Mouse (Mus musculus) forebrain, embryonic 13.5 days (tissue): ENCODE measurements at regions not wholly inside any gene's neighbourhood (a gene's known extent, or its start where the extent isn't known, plus 50 kb on each side); places are given as distances from the start of the nearest gene placed in this dataset.

Experiments
- ATAC-seq: fragments of 200-750 bp; cut with Nextera tagmentation; 2 replicates; pipeline ENCODE4 v1.8.0; 2017
- H3K27ac ChIP-seq: fragments of 300-500 bp; sonication (generic); 2 replicates; pipeline ENCODE4 v1.5.1; 2015; ENCODE audit warnings: inconsistent platforms, mild to moderate bottlenecking, moderate library complexity
- H3K27me3 ChIP-seq: fragments of 300-500 bp; sonication (generic); 2 replicates; pipeline ENCODE4 v1.6.1; 2015; ENCODE audit warnings: mild to moderate bottlenecking, inconsistent platforms
- H3K36me3 ChIP-seq: fragments of 300-500 bp; sonication (generic); 2 replicates; pipeline ENCODE4 v1.6.1; 2015; ENCODE audit warnings: mild to moderate bottlenecking, inconsistent platforms; ENCODE audit not compliant: poor library complexity, severe bottlenecking
- H3K4me1 ChIP-seq: fragments of 300-500 bp; sonication (generic); 2 replicates; pipeline ENCODE4 v1.6.1; 2015; ENCODE audit warnings: inconsistent platforms
- H3K4me2 ChIP-seq: fragments of 300-500 bp; sonication (generic); 2 replicates; pipeline ENCODE4 v1.6.1; 2015; ENCODE audit warnings: inconsistent platforms, mild to moderate bottlenecking, moderate library complexity
- H3K4me3 ChIP-seq: fragments of 300-500 bp; sonication (generic); 2 replicates; pipeline ENCODE4 v1.5.1; 2015; ENCODE audit warnings: mild to moderate bottlenecking, inconsistent platforms
- H3K9ac ChIP-seq: fragments of 300-500 bp; sonication (generic); 2 replicates; pipeline ENCODE4 v1.6.1; 2015; ENCODE audit warnings: mild to moderate bottlenecking, inconsistent platforms
- H3K9me3 ChIP-seq: fragments of 300-500 bp; sonication (generic); replicated peaks from 2 replicates; pipeline ENCODE4 v1.6.1; 2016; ENCODE audit warnings: inconsistent platforms
- WGBS: fragments of 180-500 bp; shearing (Covaris S2); methylation state at CpG from one replicate; pipeline ENCODE4 v1.1.7; 2015; 5-methylcytosine and 5-hydroxymethylcytosine counted together

GRCm38 (mm10) chr5:68572816-68573215, 541.2 kb downstream of the Grxcr1 start:
- WGBS: 92% methylated on average over 5 of the region's 5 CpGs
- Histone ChIP-seq H3K27me3 (no peaks in the 10 kb centered on the region), H3K9me3 (no peaks in the 10 kb centered on the region), H3K36me3 (no peaks in the 10 kb centered on the region), H3K27ac (no peak overlapping the region), H3K4me1 (no peaks in the 10 kb centered on the region), H3K4me2 (no peak overlapping the region), H3K4me3 (no peak overlapping the region), H3K9ac (no peak overlapping the region)
- ATAC-seq: no peak

- H3K27me3 ChIP-seq: no peaks in the 10 kb centered on the region
Measured at GRCm38 (mm10) chr5:68575827-68576226, 544.2 kb downstream of the Grxcr1 start.

GRCm38 (mm10) chr5:68578496-68578895, 546.9 kb downstream of the Grxcr1 start:
- 90% methylated on average over 1 of the region's 1 CpGs for WGBS

More at GRCm38 (mm10) chr5:68575827-68576226, 544.2 kb downstream of the Grxcr1 start:
- H3K4me1 ChIP-seq: no peaks in the 10 kb centered on the region
- no peaks in the 10 kb centered on the region for H3K9me3 ChIP-seq
- no peak overlapping the region for H3K27ac ChIP-seq
- no peak for ATAC-seq
- H3K4me3 ChIP-seq: no peak overlapping the region
- H3K36me3 ChIP-seq: no peaks in the 10 kb centered on the region
- H3K9ac ChIP-seq: no peak overlapping the region
- H3K4me2 ChIP-seq: no peak overlapping the region

GRCm38 (mm10) chr5:68592423-68592822, 560.8 kb downstream of the Grxcr1 start:
- Histone ChIP-seq H3K4me1 (no peaks in the 10 kb centered on the region), H3K27me3 (no peaks in the 10 kb centered on the region), H3K27ac (no peak overlapping the region), H3K36me3 (no peaks in the 10 kb centered on the region), H3K4me2 (no peak overlapping the region), H3K9ac (no peak overlapping the region), H3K9me3 (no peaks in the 10 kb centered on the region), H3K4me3 (no peak overlapping the region)
- 78% methylated on average over 3 of the region's 3 CpGs for whole genome bisulfite sequencing
- ATAC-seq: no peak

More at GRCm38 (mm10) chr5:68578496-68578895, 546.9 kb downstream of the Grxcr1 start:
- no peak overlapping the region for H3K4me2 ChIP-seq
- H3K4me1 ChIP-seq: no peaks in the 10 kb centered on the region
- ATAC-seq: no peak
- H3K9me3 ChIP-seq: no peaks in the 10 kb centered on the region
- no peak overlapping the region for H3K4me3 ChIP-seq
- no peaks in the 10 kb centered on the region for H3K36me3 ChIP-seq
- H3K27me3 ChIP-seq: no peaks in the 10 kb centered on the region
- no peak overlapping the region for H3K27ac ChIP-seq
- no peak overlapping the region for H3K9ac ChIP-seq

GRCm38 (mm10) chr5:68618451-68618850, 586.8 kb downstream of the Grxcr1 start:
- Histone ChIP-seq H3K4me2 (no peak overlapping the region), H3K36me3 (no peaks in the 10 kb centered on the region), H3K4me1 (no peaks in the 10 kb centered on the region), H3K4me3 (no peak overlapping the region), H3K9ac (no peak overlapping the region), H3K27ac (no peak overlapping the region), H3K9me3 (no peaks in the 10 kb centered on the region), H3K27me3 (no peaks in the 10 kb centered on the region)
- no peak; the same call in 1 of the 2 replicates for ATAC-seq

- Histone ChIP-seq H3K4me1 (no peaks in the 10 kb centered on the region), H3K36me3 (no peaks in the 10 kb centered on the region), H3K27me3 (no peaks in the 10 kb centered on the region), H3K9me3 (no peaks in the 10 kb centered on the region), H3K4me2 (no peak overlapping the region), H3K27ac (no peak overlapping the region), H3K9ac (no peak overlapping the region), H3K4me3 (no peak overlapping the region)
- 98% methylated on average over 3 of the region's 3 CpGs for WGBS
- ATAC-seq: no peak
Measured at GRCm38 (mm10) chr5:68635400-68635799, 603.8 kb downstream of the Grxcr1 start.

GRCm38 (mm10) chr5:68672834-68673233, 641.2 kb downstream of the Grxcr1 start:
- 84% methylated on average over 3 of the region's 3 CpGs for WGBS

GRCm38 (mm10) chr5:68701342-68701741, 640.1 kb downstream of the Kctd8 start:
- Histone ChIP-seq H3K36me3 (no peaks in the 10 kb centered on the region), H3K4me2 (no peak overlapping the region), H3K9me3 (no peaks in the 10 kb centered on the region), H3K27me3 (no peaks in the 10 kb centered on the region), H3K4me1 (peaks cover 13% of the 10 kb centered on the region; the same call in 1 of the 2 replicates), H3K4me3 (no peak overlapping the region), H3K27ac (no peak overlapping the region), H3K9ac (no peak overlapping the region)
- peak; percentile 52; the same call in 1 of the 2 replicates for ATAC-seq
- 16% methylated on average over 3 of the region's 3 CpGs for WGBS

More at GRCm38 (mm10) chr5:68672834-68673233, 641.2 kb downstream of the Grxcr1 start:
- H3K9ac ChIP-seq: no peak overlapping the region
- H3K4me2 ChIP-seq: no peak overlapping the region
- no peaks in the 10 kb centered on the region for H3K27me3 ChIP-seq
- no peaks in the 10 kb centered on the region for H3K36me3 ChIP-seq
- H3K4me1 ChIP-seq: no peaks in the 10 kb centered on the region
- H3K27ac ChIP-seq: no peak overlapping the region
- ATAC-seq: no peak
- no peaks in the 10 kb centered on the region for H3K9me3 ChIP-seq
- no peak overlapping the region for H3K4me3 ChIP-seq

GRCm38 (mm10) chr5:68705411-68706080, 635.9 kb downstream of the Kctd8 start:
- WGBS: 46% methylated on average over 2 of the region's 2 CpGs
- no peak overlapping the region for H3K27ac ChIP-seq
- H3K27me3 ChIP-seq: no peaks in the 10 kb centered on the region

GRCm38 (mm10) chr5:68726733-68727132, 614.7 kb downstream of the Kctd8 start:
- H3K9ac ChIP-seq: no peak overlapping the region
- 38% methylated on average over 4 of the region's 4 CpGs for WGBS
- ATAC-seq: no peak
- H3K36me3 ChIP-seq: no peaks in the 10 kb centered on the region
- no peak overlapping the region for H3K27ac ChIP-seq
- H3K27me3 ChIP-seq: no peaks in the 10 kb centered on the region
- H3K4me2 ChIP-seq: no peak overlapping the region
- no peak overlapping the region for H3K4me3 ChIP-seq
- H3K4me1 ChIP-seq: no peaks in the 10 kb centered on the region
- H3K9me3 ChIP-seq: no peaks in the 10 kb centered on the region

More at GRCm38 (mm10) chr5:68705411-68706080, 635.9 kb downstream of the Kctd8 start:
- Histone ChIP-seq H3K9me3 (no peaks in the 10 kb centered on the region), H3K4me3 (no peak overlapping the region), H3K9ac (no peak overlapping the region), H3K4me1 (peaks cover 11% of the 10 kb centered on the region; the same call in 1 of the 2 replicates), H3K36me3 (no peaks in the 10 kb centered on the region), H3K4me2 (no peak overlapping the region)
- peak; percentile 88 for ATAC-seq

- no peak for ATAC-seq
- H3K9ac ChIP-seq: no peak overlapping the region
- H3K4me3 ChIP-seq: no peak overlapping the region
- H3K27me3 ChIP-seq: no peaks in the 10 kb centered on the region
- H3K4me2 ChIP-seq: no peak overlapping the region
- H3K9me3 ChIP-seq: no peaks in the 10 kb centered on the region
- H3K4me1 ChIP-seq: no peaks in the 10 kb centered on the region
- H3K36me3 ChIP-seq: no peaks in the 10 kb centered on the region
- H3K27ac ChIP-seq: no peak overlapping the region
- WGBS: 26% methylated on average over 5 of the region's 5 CpGs
Measured at GRCm38 (mm10) chr5:68735186-68735585, 606.3 kb downstream of the Kctd8 start.

- no peak for ATAC-seq
- Histone ChIP-seq H3K9ac (no peak overlapping the region), H3K36me3 (no peaks in the 10 kb centered on the region), H3K4me1 (no peaks in the 10 kb centered on the region), H3K4me3 (no peak overlapping the region), H3K27ac (no peak overlapping the region), H3K4me2 (no peak overlapping the region), H3K27me3 (no peaks in the 10 kb centered on the region), H3K9me3 (no peaks in the 10 kb centered on the region)
- WGBS: 74% methylated on average over 3 of the region's 3 CpGs
Measured at GRCm38 (mm10) chr5:68750499-68750898, 591.0 kb downstream of the Kctd8 start.

- ATAC-seq: no peak
- H3K9me3 ChIP-seq: no peaks in the 10 kb centered on the region
- no peak overlapping the region for H3K4me3 ChIP-seq
- H3K4me1 ChIP-seq: no peaks in the 10 kb centered on the region
- no peak overlapping the region for H3K27ac ChIP-seq
- no peaks in the 10 kb centered on the region for H3K36me3 ChIP-seq
- no peak overlapping the region for H3K4me2 ChIP-seq
- H3K27me3 ChIP-seq: no peaks in the 10 kb centered on the region
- H3K9ac ChIP-seq: no peak overlapping the region
Measured at GRCm38 (mm10) chr5:68753025-68753424, 588.5 kb downstream of the Kctd8 start.
